Mouse (Mus musculus): ENCODE results near the gene Cadm2.

Cadm2 gene

DNA sequence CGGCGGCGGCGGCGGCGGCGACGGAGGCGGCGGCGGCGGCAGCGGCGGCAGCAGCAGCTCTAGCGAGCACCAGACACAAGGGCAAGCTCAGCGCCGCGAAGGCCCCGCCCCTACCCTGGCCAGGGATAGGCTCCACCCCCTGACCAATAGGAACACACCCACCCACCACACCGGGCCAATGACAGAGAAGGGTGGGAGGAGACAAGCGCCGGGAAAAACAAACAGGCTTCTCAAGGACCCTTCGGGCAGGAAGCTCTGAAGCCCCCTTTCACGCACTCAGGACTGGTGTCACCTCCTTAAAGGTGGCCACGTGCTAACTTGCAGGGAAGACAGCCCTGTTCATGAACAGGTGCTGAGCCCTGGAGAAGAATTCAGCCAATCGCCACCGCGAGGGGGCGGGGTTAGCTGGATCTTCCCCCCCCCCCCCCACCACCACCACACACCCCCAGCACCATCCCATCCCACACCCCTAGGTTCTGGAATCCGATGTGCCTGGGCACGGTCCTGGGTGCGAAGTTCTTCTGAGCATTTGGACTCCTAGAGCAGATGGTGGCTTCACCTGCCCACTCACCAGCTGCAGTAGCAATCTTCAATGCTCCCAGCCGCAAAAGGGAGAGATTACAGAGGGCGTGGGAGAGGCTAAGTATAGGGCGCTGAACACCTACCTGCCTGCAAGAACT lies at the start of gene Cadm2:
TSS of gene Cadm2 (minus strand) at position 83 of the 680 bp plus-strand sequence.
- DNase-seq (ENCODE audit: low read depth): no peak

DNA sequence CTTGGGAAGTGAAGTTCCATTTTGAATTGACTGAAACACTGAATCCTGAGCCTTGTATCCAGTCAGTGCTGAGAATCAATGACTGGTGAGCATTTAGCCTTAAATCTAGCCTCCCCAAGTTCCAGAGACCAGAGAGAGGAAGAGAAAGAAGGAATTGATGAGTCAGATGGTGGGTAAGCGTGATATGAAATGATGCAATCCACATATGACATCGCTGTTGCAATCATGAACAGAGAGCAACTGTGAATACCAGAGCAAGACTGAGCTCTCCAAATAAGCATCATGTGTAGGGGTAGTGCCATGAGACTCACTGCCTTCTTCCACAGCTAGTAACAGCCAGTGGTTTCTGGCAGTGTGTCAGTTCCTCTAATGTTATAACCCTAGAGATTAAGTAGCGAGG lies 26.2 kb upstream of the Cadm2 start:
- DNase-seq (ENCODE audit: low read depth): peak; percentile 95

DNA sequence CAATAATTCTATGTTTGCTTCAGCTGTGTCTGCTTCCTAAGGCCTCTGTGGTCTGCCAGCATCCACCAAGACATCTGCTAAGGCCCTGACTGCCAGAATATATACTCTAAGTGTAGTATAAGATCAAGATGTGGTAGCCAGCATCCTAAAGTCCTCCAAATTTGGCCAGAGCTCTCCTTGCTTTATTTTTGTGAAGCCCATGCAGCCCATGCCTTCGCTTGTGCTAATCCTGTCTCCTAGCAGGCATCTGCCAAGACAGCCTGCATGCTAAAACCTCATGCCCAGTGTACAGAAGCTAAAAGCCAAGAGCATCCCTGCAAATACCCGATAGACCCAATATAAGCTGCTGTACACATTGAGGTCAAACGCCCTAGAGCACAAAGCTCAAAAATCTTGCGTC lies 22.9 kb upstream of the Cadm2 start:
- DNase-seq (ENCODE audit: low read depth): no peak

- no peak for DNase-seq (ENCODE audit: low read depth)
Observed at GRCm38 (mm10) chr16:67619906-67620781, 564 bp downstream of the Cadm2 start.

DNA sequence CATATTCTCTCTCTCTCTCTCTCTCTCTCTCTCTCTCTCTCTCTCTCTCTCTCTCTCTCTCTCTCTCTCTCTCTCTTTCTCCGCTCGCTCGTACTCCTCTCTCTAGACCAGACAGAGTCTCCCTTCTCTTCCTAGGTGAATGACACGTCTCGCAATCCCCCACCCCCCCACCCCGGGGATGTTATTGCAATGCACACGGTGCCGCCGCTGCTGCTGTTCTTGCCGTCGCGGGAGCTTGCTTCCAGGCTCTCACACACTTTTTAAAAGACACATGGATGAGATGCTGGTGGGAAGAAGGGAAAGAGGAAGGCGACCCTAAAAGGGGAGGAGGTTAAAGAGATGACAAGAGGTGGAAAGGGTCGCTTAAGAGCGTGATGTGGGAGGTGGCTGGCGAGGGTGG lies 1.3 kb downstream of the Cadm2 start:
- DNase-seq (ENCODE audit: low read depth): no peak

DNA sequence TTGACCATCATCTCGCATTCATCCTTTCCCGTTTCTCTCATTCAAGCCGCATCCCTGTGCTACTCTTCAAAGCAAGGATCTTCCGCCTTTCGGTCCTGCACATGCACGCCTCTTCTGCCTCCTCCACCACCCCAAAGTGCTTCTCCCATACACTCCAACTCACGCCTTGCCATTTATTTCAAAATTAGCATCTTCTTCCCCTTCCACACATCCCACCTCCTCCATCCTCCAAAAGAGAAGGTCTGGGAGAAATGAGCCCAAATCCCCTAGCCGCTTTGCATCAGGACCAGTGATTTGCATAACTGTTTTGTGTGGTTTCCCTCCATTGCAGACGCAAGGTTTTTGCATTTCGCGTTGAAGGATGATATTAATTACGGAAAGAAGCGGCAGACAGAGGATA lies 1.9 kb downstream of the Cadm2 start:
- no peak for DNase-seq (ENCODE audit: low read depth)

DNA sequence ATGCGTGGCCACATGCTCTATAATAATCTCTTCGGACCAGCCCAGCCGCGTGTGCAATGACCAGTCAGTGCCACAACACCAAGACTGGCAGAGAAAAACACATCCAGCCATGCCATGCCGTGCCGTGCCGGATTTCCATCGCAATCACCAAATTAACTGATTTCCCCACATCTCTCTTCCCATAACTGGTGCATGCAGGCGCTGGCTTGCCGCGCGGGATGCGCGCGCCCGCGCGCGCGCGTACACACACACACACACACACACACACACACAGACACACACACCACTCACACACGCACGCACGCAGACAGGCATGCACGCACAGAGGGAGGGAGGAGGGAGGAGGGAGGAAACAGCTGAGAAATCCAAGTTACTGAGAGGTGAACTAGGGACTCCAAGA lies 2.9 kb downstream of the Cadm2 start:
- no peak for DNase-seq (ENCODE audit: low read depth)

DNA sequence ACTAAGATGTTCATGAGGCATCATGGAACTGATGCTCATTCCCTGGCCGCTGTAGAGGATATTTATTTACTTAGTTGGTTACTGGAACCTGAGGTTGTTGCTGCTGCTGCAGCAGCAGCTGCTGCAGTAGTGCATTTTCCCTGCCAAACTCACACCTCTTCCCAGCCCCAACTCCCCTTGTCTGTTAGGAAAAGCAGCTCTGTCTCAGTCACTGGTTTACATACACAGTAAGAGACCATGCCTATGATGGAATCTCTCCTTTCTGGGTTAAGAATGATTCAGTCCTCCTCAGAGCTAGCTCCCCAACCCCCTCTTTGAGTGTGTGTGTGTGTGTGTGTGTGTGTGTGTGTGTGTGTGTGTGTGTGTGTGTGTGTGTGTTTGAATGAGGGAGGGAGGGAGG lies 3.5 kb downstream of the Cadm2 start:
- no peak for DNase-seq (ENCODE audit: low read depth)

DNA sequence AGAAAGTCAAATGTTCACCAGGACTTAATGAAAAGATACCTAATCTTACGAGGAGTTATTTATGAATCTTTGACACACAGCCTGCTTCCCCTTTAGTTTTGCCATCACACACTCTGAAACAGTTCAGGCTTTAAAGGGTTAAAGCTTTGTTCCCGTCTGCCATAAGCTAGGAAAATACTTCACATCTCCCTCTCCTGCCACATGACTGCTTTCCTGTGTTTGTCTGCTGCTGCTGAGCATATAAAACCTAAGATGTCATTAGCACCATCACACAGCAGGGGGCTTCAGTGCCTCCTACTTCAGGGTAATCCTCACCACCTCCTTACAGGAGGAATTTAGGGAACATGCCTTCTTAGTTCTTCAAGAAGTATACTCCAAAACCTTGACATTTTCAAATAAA lies 6.8 kb downstream of the Cadm2 start:
- peak; percentile 74 for DNase-seq (ENCODE audit: low read depth)

DNA sequence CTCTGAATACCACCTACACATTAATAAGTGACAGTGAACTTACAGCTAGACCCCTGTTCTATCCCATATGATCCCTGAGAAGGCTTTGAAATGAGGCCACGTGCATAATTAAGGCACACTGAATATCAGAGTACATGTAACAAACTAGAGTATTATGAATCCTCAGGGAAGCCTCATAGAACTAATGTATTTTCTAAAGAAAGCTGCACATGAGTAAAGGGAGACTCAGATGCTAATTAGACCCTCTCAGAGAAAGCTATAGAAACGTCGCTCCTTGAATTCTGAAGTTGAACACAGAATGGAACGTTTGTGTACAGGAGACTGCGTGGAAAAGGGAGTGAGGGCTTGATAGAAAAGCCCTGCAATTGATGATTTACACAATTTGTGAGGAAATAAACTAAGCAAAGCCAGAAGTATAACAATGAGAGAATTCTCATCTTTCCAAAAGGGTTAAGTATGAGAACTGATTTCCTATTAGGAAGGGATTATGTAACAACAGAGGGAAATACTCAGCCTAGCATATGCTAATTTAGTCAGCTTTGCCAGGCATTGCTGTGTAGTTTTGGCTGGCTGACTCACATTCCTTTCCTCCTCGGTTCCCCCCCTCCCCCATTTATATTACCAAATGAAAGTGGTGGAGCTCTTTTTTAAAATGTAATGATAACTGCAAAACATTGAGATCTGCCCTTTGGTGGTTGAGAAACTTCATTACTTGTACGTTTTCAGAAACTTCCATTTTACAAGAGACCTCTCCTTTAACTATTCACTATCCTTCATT lies 9.6 kb downstream of the Cadm2 start:
- peak; percentile 55 for DNase-seq (ENCODE audit: low read depth)

- DNase-seq (ENCODE audit: low read depth): no peak
Observed at GRCm38 (mm10) chr16:67609116-67609515, 11.6 kb downstream of the Cadm2 start.

- DNase-seq (ENCODE audit: low read depth): no peak
Observed at GRCm38 (mm10) chr16:67608499-67608898, 12.2 kb downstream of the Cadm2 start.

DNA sequence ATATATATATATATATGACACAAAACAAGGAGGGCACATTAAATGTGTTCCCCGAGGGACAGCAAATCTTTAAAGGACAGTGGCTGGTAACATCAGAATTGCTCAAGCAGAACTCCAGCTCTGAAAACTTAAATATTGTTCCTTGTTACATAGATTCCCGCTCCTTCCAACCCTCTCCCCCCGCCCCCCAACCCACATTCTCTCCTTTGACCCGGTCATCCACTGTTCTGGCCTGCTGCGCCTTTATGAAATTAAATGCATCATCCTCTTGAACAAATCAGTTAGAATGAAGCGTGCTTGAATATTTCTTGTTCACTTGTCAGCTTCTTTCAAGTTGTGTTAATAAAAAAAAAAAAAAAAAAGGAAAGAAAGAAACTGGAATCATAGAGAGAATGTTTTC lies 15.0 kb downstream of the Cadm2 start:
- DNase-seq (ENCODE audit: low read depth): no peak

GRCm38 (mm10) chr16:67599981-67600380 lies 20.7 kb downstream of the Cadm2 start:
- DNase-seq (ENCODE audit: low read depth): no peak

DNA sequence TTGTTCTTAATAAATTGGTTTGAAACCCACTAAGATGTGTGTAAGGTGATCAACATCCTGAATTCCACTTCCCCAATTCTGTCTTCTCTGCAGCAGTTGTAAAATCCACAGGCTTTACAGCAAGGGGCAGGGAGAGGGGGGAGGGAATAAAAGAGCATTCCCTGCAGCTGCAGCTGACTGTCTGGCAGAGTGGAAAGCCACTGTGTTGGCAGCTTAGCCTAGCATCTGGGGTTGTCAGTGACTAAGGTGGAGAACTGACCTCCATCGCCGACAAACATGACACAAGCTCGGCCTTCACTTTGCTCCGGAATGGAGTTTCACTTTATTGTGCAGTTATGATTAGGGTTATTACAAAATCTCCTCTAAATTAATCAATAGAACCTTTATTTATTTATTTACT lies 21.9 kb downstream of the Cadm2 start:
- no peak for DNase-seq (ENCODE audit: low read depth)

GRCm38 (mm10) chr16:67591015-67591414 lies 29.7 kb downstream of the Cadm2 start:
- DNase-seq (ENCODE audit: low read depth): no peak

DNA sequence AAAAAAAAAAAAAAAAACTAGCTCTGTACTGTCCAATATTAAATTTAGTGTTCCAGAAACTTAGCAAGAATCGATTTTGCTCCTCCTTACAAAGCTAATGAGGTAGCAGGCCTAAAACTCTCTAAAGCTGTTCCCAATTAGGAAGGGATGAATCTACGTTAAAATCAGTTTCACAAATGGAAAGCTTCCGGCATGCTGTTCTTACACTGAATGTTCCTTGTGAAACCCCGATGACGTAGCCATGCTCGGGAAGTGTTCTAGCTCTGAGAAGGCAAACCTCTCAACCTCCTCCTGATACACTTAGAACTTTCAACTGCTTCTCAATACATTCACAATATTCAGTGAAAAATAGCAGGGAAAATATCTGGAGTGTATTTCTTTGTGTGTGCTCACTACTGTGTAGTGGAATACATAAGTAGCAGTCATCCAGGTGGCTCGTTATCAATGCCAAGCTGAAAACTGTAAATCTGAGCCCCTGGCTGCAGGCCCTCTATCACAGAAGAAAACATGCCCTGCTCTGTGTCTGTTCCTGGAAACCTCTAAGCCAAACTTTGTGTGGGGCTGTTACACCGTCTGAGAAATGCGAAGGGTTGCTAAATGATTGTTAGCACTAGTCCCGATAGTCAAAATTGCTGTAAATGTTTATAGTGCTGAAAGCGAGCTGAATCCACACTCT lies 41.7 kb downstream of the Cadm2 start:
- DNase-seq (ENCODE audit: low read depth): no peak

DNA sequence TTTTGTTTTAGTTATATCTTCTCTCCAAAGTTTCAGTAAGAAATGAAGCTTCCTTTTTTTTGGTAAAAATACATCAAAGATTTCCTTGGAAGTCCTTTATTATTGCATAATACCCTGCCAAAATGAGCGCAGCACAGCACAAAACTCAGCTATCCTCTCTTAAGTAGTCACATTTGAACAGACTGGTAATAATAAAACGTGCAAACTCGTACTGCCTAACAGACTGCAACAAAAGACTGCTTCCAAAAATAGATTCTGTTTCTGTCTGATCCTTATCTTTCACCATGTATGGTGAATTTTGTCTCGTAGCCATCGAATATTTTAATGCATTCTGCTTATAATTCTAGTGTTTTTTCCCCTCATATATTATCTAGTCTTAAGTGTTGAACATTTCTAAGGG lies 45.2 kb downstream of the Cadm2 start:
- DNase-seq (ENCODE audit: low read depth): no peak

DNA sequence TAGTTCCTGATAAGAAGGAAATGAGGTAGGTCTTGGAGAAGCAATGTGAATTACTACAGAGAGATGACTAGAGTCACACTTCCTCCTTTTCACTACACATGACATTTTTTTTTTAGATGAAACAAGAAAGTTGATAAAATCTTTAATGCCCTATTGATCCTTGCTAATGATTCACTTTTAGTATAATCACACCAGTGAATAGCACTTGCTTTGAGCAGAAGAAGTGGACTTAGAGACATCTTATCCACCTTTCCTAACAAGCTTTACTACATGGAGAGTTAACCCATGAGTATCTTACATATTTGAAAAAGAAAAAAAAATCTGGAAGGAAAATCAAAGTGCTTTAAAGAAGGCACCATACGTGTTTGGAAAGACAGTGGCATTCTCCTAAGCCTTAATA lies 93.7 kb downstream of the Cadm2 start:
- no peak for DNase-seq (ENCODE audit: low read depth)

- no peak for DNase-seq (ENCODE audit: low read depth)
Observed at GRCm38 (mm10) chr16:67524878-67525277, 95.8 kb downstream of the Cadm2 start.

- no peak for DNase-seq (ENCODE audit: low read depth)
Observed at GRCm38 (mm10) chr16:67518311-67518710, 102.4 kb downstream of the Cadm2 start.

- DNase-seq (ENCODE audit: low read depth): no peak
Observed at GRCm38 (mm10) chr16:67515549-67515948, 105.2 kb downstream of the Cadm2 start.
